Mouse (Mus musculus): ENCODE measurements around the gene Hist1h2ah. TPM values are rescaled to one million over a fixed set of nuclear protein-coding genes. Genes with fewer than 3 reads are reported as not detected.

Hist1h2ah gene
- total RNA-seq, 2 experiments from 2014 or later, result 64.1 to 78.6 TPM

Small RNAs within 50 kb of the gene (microRNA-seq; reads per million reads assigned to microRNA genes)
- 0 reads per million in 2 experiments for gene Gm26300
- gene Gm44390, result 0 reads per million in 2 experiments
- 0 reads per million in 2 experiments for gene Gm44486

Other genes starting within 250 kb of the Hist1h2ah start
- 10 to 100 TPM; 11.0 to 16.4 TPM for gene Hist1h2an, start 248.3 kb downstream of the Hist1h2ah start, total RNA-seq (2021)
- 10 to 100 TPM; 22.4 to 23.5 TPM for gene Hist1h2bp, start 248.1 kb downstream of the Hist1h2ah start, total RNA-seq (2021)
- gene Hist1h2bq, start 225.4 kb downstream of the Hist1h2ah start, total RNA-seq (2021), result 10 to 100 TPM; 52.8 to 66.3 TPM
- gene Hist1h2ao, start 225.1 kb downstream of the Hist1h2ah start, total RNA-seq (2021), result 10 to 100 TPM; 36.4 to 41.0 TPM
- 100 to 1,000 TPM; 214 to 219 TPM for gene Hist1h4m, start 223.8 kb downstream of the Hist1h2ah start, total RNA-seq (2021)
- 10 to 100 TPM; 22.0 to 32.1 TPM for gene Hist1h4n, start 203.4 kb downstream of the Hist1h2ah start, total RNA-seq (2021)
- gene Hist1h2ap, start 202.1 kb downstream of the Hist1h2ah start, total RNA-seq (2021), result 10 to 100 TPM; 67.2 to 82.7 TPM
- 10 to 100 TPM; 52.5 to 64.9 TPM for gene Hist1h2br, start 201.8 kb downstream of the Hist1h2ah start, total RNA-seq (2021)
- gene Zfp184, start 90.5 kb downstream of the Hist1h2ah start, total RNA-seq (2021), result 1 to 10 TPM; 5.1 to 6.0 TPM
- gene Pom121l2, start 54.4 kb downstream of the Hist1h2ah start, total RNA-seq (2021), result under 1 TPM; 0.22 to 0.23 TPM
- gene Prss16, start 25.8 kb downstream of the Hist1h2ah start, total RNA-seq (2021), result not detected
- 10 to 100 TPM; 73.9 to 80.0 TPM for gene Hist1h2bk, start 302 bp upstream of the Hist1h2ah start, total RNA-seq (2021)
- gene Hist1h4i, start 5.8 kb upstream of the Hist1h2ah start, total RNA-seq (2021), result 10 to 100 TPM; 51.2 to 53.7 TPM
- 10 to 100 TPM; 33.8 to 36.8 TPM for gene Hist1h2ag, start 7.4 kb upstream of the Hist1h2ah start, total RNA-seq (2021)
- 10 to 100 TPM; 29.4 to 36.1 TPM for gene Hist1h2bj, start 7.6 kb upstream of the Hist1h2ah start, total RNA-seq (2021)
- gene Vmn1r188, start 48.9 kb upstream of the Hist1h2ah start, total RNA-seq (2021), result not detected
- gene Vmn1r189, start 70.3 kb upstream of the Hist1h2ah start, total RNA-seq (2021), result not detected
- gene Vmn1r191, start 148.4 kb upstream of the Hist1h2ah start, total RNA-seq (2021), result not detected
- gene Vmn1r192, start 155.6 kb upstream of the Hist1h2ah start, total RNA-seq (2021), result not detected
- not detected for gene Vmn1r193, start 187.6 kb upstream of the Hist1h2ah start, total RNA-seq (2021)
- gene Vmn1r194, start 208.6 kb upstream of the Hist1h2ah start, total RNA-seq (2021), result not detected
- not detected for gene Vmn1r195, start 235.0 kb upstream of the Hist1h2ah start, total RNA-seq (2021)